Mouse (Mus musculus) liver, adult 2 months (tissue): Measurements from ENCODE around the gene Mptx2.
"Not testable (repeated sequence)": the region's sequence is repeated elsewhere in the genome, so short reads cannot be mapped to it uniquely, and the experiment has no call there.

Experiments used
- CTCF ChIP-seq: fragments of 200-500 bp; IDR thresholded peaks from 2 replicates; pipeline ENCODE4 v1.5.1; 2011; ENCODE audit warnings: low read depth, low read length, control low read depth
- POLR2A ChIP-seq: fragments of 200-500 bp; IDR thresholded peaks from 2 replicates; pipeline ENCODE4 v1.6.1; 2011; ENCODE audit warnings: low read length, control low read depth; ENCODE audit not compliant: insufficient read depth; ENCODE audit errors: extremely low read depth

GRCm38 (mm10) chr1:173237004-173237403, 40.6 kb downstream of the Mptx2 start:
- TF ChIP-seq CTCF, POLR2A: not testable (repeated sequence)
